Mouse (Mus musculus) limb, embryonic 10.5 days (tissue): ENCODE results near the gene Lbhd2. TPM values are rescaled to one million over a fixed set of nuclear protein-coding genes. Genes with fewer than 3 reads are reported as not detected.

Source experiments
- DNase-seq: peaks from one replicate; pipeline ENCODE4 v3.0.0-alpha.2; 2017; ENCODE audit warnings: low spot score
- H3K27ac ChIP-seq: fragments of 300-500 bp; sonication (generic); 2 replicates; pipeline ENCODE4 v1.5.1; 2016; ENCODE audit warnings: mild to moderate bottlenecking
- H3K27me3 ChIP-seq: fragments of 300-500 bp; sonication (generic); 2 replicates; pipeline ENCODE4 v1.6.1; 2016; ENCODE audit warnings: low read depth, mild to moderate bottlenecking; ENCODE audit not compliant: poor library complexity, severe bottlenecking
- H3K36me3 ChIP-seq: fragments of 300-500 bp; sonication (generic); 2 replicates; pipeline ENCODE4 v1.6.1; 2016; ENCODE audit warnings: mild to moderate bottlenecking, moderate library complexity
- H3K4me1 ChIP-seq: fragments of 300-500 bp; sonication (generic); 2 replicates; pipeline ENCODE4 v1.6.1; 2016
- H3K4me3 ChIP-seq: fragments of 300-500 bp; sonication (generic); 2 replicates; pipeline ENCODE4 v1.5.1; 2016; ENCODE audit warnings: mild to moderate bottlenecking, moderate library complexity
- H3K9me3 ChIP-seq: fragments of 300-500 bp; sonication (generic); replicated peaks from 2 replicates; pipeline ENCODE4 v1.6.1; 2016; ENCODE audit warnings: mild to moderate bottlenecking
- WGBS: fragments of 180-500 bp; shearing (Covaris S2); methylation state at CpG from one replicate; pipeline ENCODE4 v1.1.7; 2016; 5-methylcytosine and 5-hydroxymethylcytosine counted together
- polyA plus RNA-seq: library from polyadenylated mRNA; unstranded; fragments of >200 nt; fragmentation: Nextera tagmentation; extraction: Ambion mirVana; gene quantifications from 2 replicates; pipeline ENCODE4 v1.2.1, GENCODE M21; 2016

Lbhd2 gene
- polyA plus RNA-seq, 1 experiment from 2014 or later: not detected

DNA sequence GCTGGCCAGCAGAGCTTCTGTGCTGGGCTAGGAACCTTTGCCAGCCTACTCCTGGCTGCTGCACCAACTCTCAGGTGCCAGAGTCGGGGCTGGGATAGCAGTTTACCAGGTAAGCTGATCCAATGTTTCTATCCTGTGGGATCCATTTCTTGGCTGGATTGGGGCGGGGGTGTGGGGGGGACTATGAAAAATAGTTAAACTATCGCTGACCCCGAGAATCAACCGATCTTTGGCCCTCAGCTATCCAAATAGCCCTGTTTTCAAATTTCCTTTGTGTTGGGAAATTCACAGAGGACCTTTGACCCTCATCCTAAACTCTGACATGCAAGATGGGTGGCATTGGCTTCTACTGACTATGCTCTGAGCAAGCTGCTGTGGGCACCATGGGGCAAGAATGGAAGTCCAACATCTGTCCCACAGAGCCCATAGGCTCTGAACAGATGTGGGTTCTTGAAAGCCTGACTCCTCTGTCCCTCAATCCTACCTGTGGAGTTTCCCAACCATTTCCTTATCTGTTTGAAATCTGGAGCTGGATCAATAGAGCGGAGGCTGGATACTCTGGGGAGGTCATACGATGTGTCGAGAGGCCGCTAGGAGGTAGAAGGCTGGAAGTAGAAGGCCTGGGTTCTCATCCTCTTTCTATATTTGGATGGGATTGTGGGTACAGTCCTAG is 34.2 kb downstream of the Lbhd2 start:
- peaks cover 30% of the 10 kb centered on the region for H3K4me1 ChIP-seq
- 91% methylated on average over 9 of the region's 9 CpGs for WGBS

GRCm38 (mm10) chr12:111441523-111441922 is 34.9 kb downstream of the Lbhd2 start:
- H3K9me3 ChIP-seq: no peaks in the 10 kb centered on the region
- no peak overlapping the region for H3K4me3 ChIP-seq
- 55% methylated on average over 3 of the region's 3 CpGs for WGBS
- peaks cover 100% of the 10 kb centered on the region for H3K27me3 ChIP-seq
- H3K36me3 ChIP-seq: no peaks in the 10 kb centered on the region
- DNase-seq: no peak
- H3K4me1 ChIP-seq: peaks cover 37% of the 10 kb centered on the region
- H3K27ac ChIP-seq: no peak overlapping the region

More for the DNA sequence above, 34.2 kb downstream of the Lbhd2 start:
- no peak for DNase-seq
- H3K9me3 ChIP-seq: no peaks in the 10 kb centered on the region
- H3K4me3 ChIP-seq: no peak overlapping the region
- H3K27ac ChIP-seq: no peak overlapping the region
- H3K27me3 ChIP-seq: peaks cover 100% of the 10 kb centered on the region
- no peaks in the 10 kb centered on the region for H3K36me3 ChIP-seq

- under 1% methylated on average over 48 of the region's 48 CpGs for WGBS
- H3K4me1 ChIP-seq: peaks cover 46% of the 10 kb centered on the region
Measured at GRCm38 (mm10) chr12:111442309-111443010, 35.9 kb downstream of the Lbhd2 start, which contains the start of gene Tnfaip2. Gene Tnfaip2, plus strand, starts transcription at chr12:111442469.

GRCm38 (mm10) chr12:111443011-111443870 is 36.6 kb downstream of the Lbhd2 start:
- Histone ChIP-seq H3K9me3 (no peaks in the 10 kb centered on the region), H3K4me3 (peak overlapping the region; percentile 53), H3K4me1 (peaks cover 54% of the 10 kb centered on the region), H3K36me3 (no peaks in the 10 kb centered on the region), H3K27me3 (peaks cover 100% of the 10 kb centered on the region), H3K27ac (no peak overlapping the region)
- WGBS: 8% methylated on average over 15 of the region's 15 CpGs
- no peak for DNase-seq

More at GRCm38 (mm10) chr12:111442309-111443010, 35.9 kb downstream of the Lbhd2 start, which contains the start of gene Tnfaip2:
- DNase-seq: peak; percentile 86
- Histone ChIP-seq H3K27ac (peak within 1 kb of the TSS; percentile 17; the same call in 1 of the 2 replicates), H3K36me3 (no peaks in the 10 kb centered on the region), H3K27me3 (peaks cover 100% of the 10 kb centered on the region), H3K4me3 (peak within 1 kb of the TSS; percentile 53), H3K9me3 (no peaks in the 10 kb centered on the region)

GRCm38 (mm10) chr12:111443921-111444831 is 37.6 kb downstream of the Lbhd2 start:
- Histone ChIP-seq H3K27me3 (peaks cover 100% of the 10 kb centered on the region), H3K9me3 (no peaks in the 10 kb centered on the region), H3K27ac (no peak overlapping the region), H3K4me1 (peaks cover 63% of the 10 kb centered on the region), H3K4me3 (no peak overlapping the region), H3K36me3 (no peaks in the 10 kb centered on the region)
- DNase-seq: no peak
- 21% methylated on average over 10 of the region's 10 CpGs for WGBS

DNA sequence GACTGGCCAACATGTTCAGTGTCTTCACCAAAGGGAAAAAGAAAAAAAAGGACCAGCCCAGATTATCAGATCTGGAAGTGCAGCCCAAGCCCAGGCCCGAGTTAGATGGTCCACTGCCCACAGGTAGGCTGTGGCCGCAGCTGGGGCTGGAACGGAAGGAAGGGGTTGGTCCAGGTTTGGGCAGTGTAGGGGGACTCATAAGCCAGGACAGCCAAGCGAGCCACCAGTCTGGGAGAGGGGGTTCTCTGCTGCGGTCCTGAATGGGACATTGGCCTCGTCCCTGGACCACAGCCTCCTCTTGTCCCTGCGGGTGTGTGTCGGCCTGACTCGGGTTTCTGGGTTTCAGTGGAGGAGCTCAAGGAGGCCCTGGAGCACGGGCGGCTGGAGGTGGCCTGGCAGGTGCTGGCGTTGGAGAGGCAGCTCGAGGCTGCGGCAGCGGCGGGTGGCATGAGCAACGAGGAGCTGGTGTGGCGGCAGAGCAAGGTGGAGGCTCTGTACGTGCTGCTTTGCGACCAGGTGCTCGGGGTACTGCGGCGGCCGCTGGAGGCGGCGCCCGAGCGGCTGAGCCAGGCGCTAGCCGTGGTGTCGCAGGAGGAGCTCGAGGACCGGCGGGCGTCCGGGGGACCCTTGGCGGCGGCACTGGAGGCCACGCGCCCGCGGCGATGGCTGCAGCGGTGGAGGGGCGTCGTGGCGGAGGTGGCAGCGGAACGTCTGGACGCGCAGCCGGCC is 38.7 kb downstream of the Lbhd2 start:
- no peaks in the 10 kb centered on the region for H3K36me3 ChIP-seq
- no peak overlapping the region for H3K27ac ChIP-seq
- peak; percentile 56 for DNase-seq
- no peaks in the 10 kb centered on the region for H3K9me3 ChIP-seq
- peaks cover 100% of the 10 kb centered on the region for H3K27me3 ChIP-seq
- H3K4me3 ChIP-seq: peak overlapping the region; percentile 41
- WGBS: 2% methylated on average over 52 of the region's 52 CpGs
- H3K4me1 ChIP-seq: peaks cover 74% of the 10 kb centered on the region

- no peaks in the 10 kb centered on the region for H3K36me3 ChIP-seq
- peaks cover 100% of the 10 kb centered on the region for H3K27me3 ChIP-seq
- H3K4me1 ChIP-seq: peaks cover 78% of the 10 kb centered on the region
- peak overlapping the region; percentile 41 for H3K4me3 ChIP-seq
- 6% methylated on average over 27 of the region's 27 CpGs for WGBS
- peak; percentile 53 for DNase-seq
- no peaks in the 10 kb centered on the region for H3K9me3 ChIP-seq
- no peak overlapping the region for H3K27ac ChIP-seq
Measured at GRCm38 (mm10) chr12:111445890-111446613, 39.4 kb downstream of the Lbhd2 start.

GRCm38 (mm10) chr12:111446745-111447144 is 40.1 kb downstream of the Lbhd2 start:
- peaks cover 77% of the 10 kb centered on the region for H3K4me1 ChIP-seq

GRCm38 (mm10) chr12:111447350-111447749 is 40.7 kb downstream of the Lbhd2 start:
- Histone ChIP-seq H3K36me3 (no peaks in the 10 kb centered on the region), H3K4me3 (no peak overlapping the region), H3K27ac (no peak overlapping the region), H3K9me3 (no peaks in the 10 kb centered on the region), H3K27me3 (peaks cover 100% of the 10 kb centered on the region), H3K4me1 (peaks cover 71% of the 10 kb centered on the region)
- DNase-seq: no peak
- WGBS: 14% methylated on average over 9 of the region's 9 CpGs

More at GRCm38 (mm10) chr12:111446745-111447144, 40.1 kb downstream of the Lbhd2 start:
- 21% methylated on average over 5 of the region's 5 CpGs for WGBS
- no peaks in the 10 kb centered on the region for H3K36me3 ChIP-seq
- no peaks in the 10 kb centered on the region for H3K9me3 ChIP-seq
- no peak overlapping the region for H3K27ac ChIP-seq
- no peak for DNase-seq
- H3K4me3 ChIP-seq: no peak overlapping the region
- peaks cover 100% of the 10 kb centered on the region for H3K27me3 ChIP-seq

DNA sequence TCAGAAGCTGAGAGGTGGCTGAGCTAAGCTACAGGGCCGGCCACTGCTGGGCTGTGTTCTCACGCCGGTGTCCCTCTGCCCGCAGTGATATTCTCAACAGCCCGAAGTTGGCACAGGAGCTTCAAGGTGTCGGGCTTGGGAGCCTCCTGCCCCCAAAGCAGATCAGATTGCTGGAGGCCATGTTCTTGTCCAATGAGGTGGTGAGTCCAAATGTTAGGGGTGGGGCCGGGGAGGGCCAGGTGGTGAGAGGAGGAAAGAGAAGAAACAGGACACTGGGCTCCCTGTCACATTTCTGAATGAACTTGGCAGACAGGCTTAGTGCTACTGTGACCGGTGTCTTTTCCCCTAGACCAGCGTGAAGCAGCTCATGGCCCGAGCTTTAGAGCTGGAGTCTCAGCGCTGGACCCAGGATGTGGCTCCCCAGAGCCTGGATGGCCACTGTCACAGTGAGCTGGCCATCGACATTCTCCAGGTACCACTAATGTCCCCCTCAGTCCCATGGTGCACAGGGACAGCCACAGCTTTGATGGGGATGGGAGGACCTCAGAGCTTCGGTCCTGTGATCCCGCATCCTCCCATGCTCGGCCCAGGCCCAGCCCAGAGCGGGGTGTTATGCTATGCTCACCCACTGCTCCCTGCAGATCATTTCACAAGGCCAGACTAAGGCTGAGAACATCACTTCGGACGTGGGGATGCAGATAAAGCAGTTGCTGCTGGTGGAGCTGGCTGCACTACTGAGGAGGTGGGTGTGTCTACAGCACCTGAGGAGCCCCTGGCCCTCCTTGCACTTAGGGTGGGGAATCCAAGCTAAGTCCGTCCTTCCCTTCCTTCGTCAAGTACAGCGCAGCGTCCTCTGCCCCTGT is 41.5 kb downstream of the Lbhd2 start:
- peaks cover 100% of the 10 kb centered on the region for H3K27me3 ChIP-seq
- DNase-seq: no peak
- no peaks in the 10 kb centered on the region for H3K9me3 ChIP-seq
- H3K4me1 ChIP-seq: peaks cover 63% of the 10 kb centered on the region
- H3K36me3 ChIP-seq: no peaks in the 10 kb centered on the region
- 0 out of 2 replicates have a peak overlapping the region, but pooled peaks have one; percentile 18 for H3K4me3 ChIP-seq
- WGBS: 12% methylated on average over 22 of the region's 22 CpGs
- H3K27ac ChIP-seq: no peak overlapping the region
